Mouse (Mus musculus) spleen, adult 2 months (tissue): ENCODE results near the gene Prrc2c.

Experiments used
- CTCF ChIP-seq: fragments of 200-500 bp; IDR thresholded peaks from 2 replicates; pipeline ENCODE4 v1.5.1; 2011; ENCODE audit warnings: mild to moderate bottlenecking, inconsistent platforms; ENCODE audit not compliant: insufficient read depth, insufficient read length, insufficient replicate concordance; ENCODE audit errors: extremely low read depth
- POLR2A ChIP-seq: fragments of 200-500 bp; IDR thresholded peaks from 2 replicates; pipeline ENCODE4 v1.6.1; 2011; ENCODE audit warnings: low read depth, low read length, inconsistent platforms

DNA sequence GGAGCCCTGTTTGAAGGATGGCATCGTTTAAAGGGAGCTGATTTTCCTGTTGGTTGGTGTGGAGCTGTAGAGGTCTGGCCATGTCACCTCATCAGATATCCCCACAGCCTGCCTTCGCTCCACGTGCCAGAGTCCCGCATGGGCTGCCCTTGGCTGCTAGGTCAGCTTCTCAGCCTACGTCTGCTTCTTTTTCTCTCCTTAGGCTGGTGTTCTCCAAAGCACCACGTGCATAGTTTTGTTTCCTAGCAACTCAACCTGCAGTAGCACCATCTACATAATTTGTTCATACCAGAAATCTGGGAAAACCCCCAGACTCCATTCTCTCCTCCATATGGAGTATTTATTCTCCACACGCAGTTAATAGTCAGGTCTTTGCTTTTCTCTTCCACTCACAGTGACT is 9.3 kb upstream of the Prrc2c start:
- TF ChIP-seq CTCF, result no peak
- TF ChIP-seq POLR2A, result no peak
